Mouse (Mus musculus) neural tube, embryonic 11.5 days (tissue): ENCODE measurements at regions not wholly inside any gene's neighbourhood (a gene's known extent, or its start where the extent isn't known, plus 50 kb on each side); places are given as distances from the start of the nearest gene placed in this dataset.

ENCODE experiments used
- ATAC-seq: fragments of 200-750 bp; cut with Nextera tagmentation; 2 replicates; pipeline ENCODE4 v1.8.0; 2017; ENCODE audit warnings: moderate number of reproducible peaks, mild to moderate bottlenecking, moderate TSS enrichment, moderate library complexity; ENCODE audit not compliant: insufficient read depth, low FRiP score, low TSS enrichment
- DNase-seq: peaks from one replicate; pipeline ENCODE4 v3.0.0-alpha.2; 2015; ENCODE audit warnings: low spot score
- H3K27ac ChIP-seq: fragments of 300-500 bp; sonication (generic); 2 replicates; pipeline ENCODE4 v1.5.1; 2014; ENCODE audit warnings: low read depth, mild to moderate bottlenecking, low read length
- H3K27me3 ChIP-seq: fragments of 300-500 bp; sonication (generic); 2 replicates; pipeline ENCODE4 v1.6.1; 2014; ENCODE audit warnings: mild to moderate bottlenecking, low read length, mixed read lengths; ENCODE audit not compliant: control insufficient read depth, insufficient read depth
- H3K36me3 ChIP-seq: fragments of 300-500 bp; sonication (generic); 2 replicates; pipeline ENCODE4 v1.6.1; 2014; ENCODE audit warnings: mild to moderate bottlenecking, low read length, moderate library complexity, mixed read lengths; ENCODE audit not compliant: control insufficient read depth, insufficient read depth
- H3K4me1 ChIP-seq: fragments of 300-500 bp; sonication (generic); 2 replicates; pipeline ENCODE4 v1.6.1; 2014; ENCODE audit warnings: low read length, mixed read lengths; ENCODE audit not compliant: control insufficient read depth, insufficient read depth
- H3K4me2 ChIP-seq: fragments of 300-500 bp; sonication (generic); 2 replicates; pipeline ENCODE4 v1.6.1; 2014; ENCODE audit warnings: low read depth, mild to moderate bottlenecking, moderate library complexity
- H3K4me3 ChIP-seq: fragments of 300-500 bp; sonication (generic); 2 replicates; pipeline ENCODE4 v1.5.1; 2014; ENCODE audit warnings: low read depth, low read length
- H3K9ac ChIP-seq: fragments of 300-500 bp; sonication (generic); 2 replicates; pipeline ENCODE4 v1.6.1; 2014; ENCODE audit warnings: mild to moderate bottlenecking, low read length
- H3K9me3 ChIP-seq: fragments of 300-500 bp; sonication (generic); 2 replicates; pipeline ENCODE4 v1.6.1; 2016; ENCODE audit warnings: low read length; ENCODE audit not compliant: control insufficient read depth
- WGBS: fragments of 180-500 bp; shearing (Covaris S2); extraction: QIAGEN DNeasy Blood & Tissue Kit; methylation state at CpG from one replicate; pipeline ENCODE4 v1.1.7; 2014; 5-methylcytosine and 5-hydroxymethylcytosine counted together

- Histone ChIP-seq H3K4me3 (no peak overlapping the region), H3K27me3 (no peaks in the 10 kb centered on the region), H3K4me2 (no peak overlapping the region), H3K9ac (no peak overlapping the region), H3K9me3 (no peaks in the 10 kb centered on the region), H3K4me1 (no peaks in the 10 kb centered on the region), H3K27ac (no peak overlapping the region), H3K36me3 (no peaks in the 10 kb centered on the region)
- DNase-seq = no peak
- no peak for ATAC-seq
- WGBS = 84% methylated on average over 5 of the region's 5 CpGs
These were observed 58.6 kb upstream of the Grip1 start for GRCm38 (mm10) chr10:119395048-119395447.

- no peak overlapping the region for H3K4me3 ChIP-seq
- H3K27ac ChIP-seq = no peak overlapping the region
- H3K4me2 ChIP-seq = no peak overlapping the region
- no peak for DNase-seq
- no peaks in the 10 kb centered on the region for H3K4me1 ChIP-seq
- H3K36me3 ChIP-seq = no peaks in the 10 kb centered on the region
- H3K9ac ChIP-seq = no peak overlapping the region
- H3K27me3 ChIP-seq = no peaks in the 10 kb centered on the region
- no peaks in the 10 kb centered on the region for H3K9me3 ChIP-seq
- no peak for ATAC-seq
- 93% methylated on average over 3 of the region's 3 CpGs for WGBS
These were observed 65.7 kb upstream of the Grip1 start for GRCm38 (mm10) chr10:119387924-119388323.

- DNase-seq (no peak), ATAC-seq (no peak)
- Histone ChIP-seq H3K4me3 (no peak overlapping the region), H3K9ac (no peak overlapping the region), H3K36me3 (no peaks in the 10 kb centered on the region), H3K27me3 (no peaks in the 10 kb centered on the region), H3K9me3 (no peaks in the 10 kb centered on the region), H3K4me1 (no peaks in the 10 kb centered on the region), H3K27ac (no peak overlapping the region), H3K4me2 (no peak overlapping the region)
- WGBS = 90% methylated on average over 11 of the region's 11 CpGs
These were observed 71.4 kb upstream of the Grip1 start for GRCm38 (mm10) chr10:119382257-119382656.

GRCm38 (mm10) chr10:119368566-119368965 is 85.1 kb upstream of the Grip1 start:
- Histone ChIP-seq H3K27me3 (no peaks in the 10 kb centered on the region), H3K27ac (no peak overlapping the region), H3K4me3 (no peak overlapping the region), H3K4me2 (no peak overlapping the region), H3K9me3 (no peaks in the 10 kb centered on the region), H3K9ac (no peak overlapping the region), H3K4me1 (no peaks in the 10 kb centered on the region), H3K36me3 (no peaks in the 10 kb centered on the region)
- WGBS = 81% methylated on average over 5 of the region's 5 CpGs
- no peak for DNase-seq
- ATAC-seq = no peak

- Histone ChIP-seq H3K27me3 (no peaks in the 10 kb centered on the region), H3K36me3 (no peaks in the 10 kb centered on the region), H3K4me2 (no peak overlapping the region), H3K9ac (no peak overlapping the region), H3K9me3 (no peaks in the 10 kb centered on the region), H3K4me3 (no peak overlapping the region), H3K27ac (no peak overlapping the region), H3K4me1 (no peaks in the 10 kb centered on the region)
- DNase-seq (peak; percentile 53), ATAC-seq (no peak)
- WGBS = 44% methylated on average over 3 of the region's 3 CpGs
These were observed 90.0 kb upstream of the Grip1 start for GRCm38 (mm10) chr10:119363616-119364015.

- no peak for ATAC-seq
- 81% methylated on average over 7 of the region's 7 CpGs for WGBS
- Histone ChIP-seq H3K4me1 (no peaks in the 10 kb centered on the region), H3K27ac (no peak overlapping the region), H3K27me3 (no peaks in the 10 kb centered on the region), H3K4me2 (no peak overlapping the region), H3K4me3 (no peak overlapping the region), H3K9ac (no peak overlapping the region), H3K36me3 (no peaks in the 10 kb centered on the region), H3K9me3 (no peaks in the 10 kb centered on the region)
- DNase-seq = no peak
These were observed 94.8 kb upstream of the Grip1 start for GRCm38 (mm10) chr10:119358730-119359292.

GRCm38 (mm10) chr10:119342317-119343114 is 102.7 kb upstream of the Cand1 start:
- Histone ChIP-seq H3K4me1 (no peaks in the 10 kb centered on the region), H3K27me3 (no peaks in the 10 kb centered on the region), H3K27ac (no peak overlapping the region), H3K9ac (no peak overlapping the region), H3K9me3 (no peaks in the 10 kb centered on the region), H3K36me3 (no peaks in the 10 kb centered on the region), H3K4me2 (no peak overlapping the region), H3K4me3 (no peak overlapping the region)
- DNase-seq (no peak), ATAC-seq (no peak)
- 79% methylated on average over 13 of the region's 13 CpGs for WGBS

- no peaks in the 10 kb centered on the region for H3K36me3 ChIP-seq
- H3K9me3 ChIP-seq = no peaks in the 10 kb centered on the region
- no peaks in the 10 kb centered on the region for H3K27me3 ChIP-seq
- no peak overlapping the region for H3K4me3 ChIP-seq
- 71% methylated on average over 8 of the region's 8 CpGs for WGBS
- no peak overlapping the region for H3K9ac ChIP-seq
- no peak overlapping the region for H3K4me2 ChIP-seq
- no peaks in the 10 kb centered on the region for H3K4me1 ChIP-seq
- no peak overlapping the region for H3K27ac ChIP-seq
- DNase-seq (no peak), ATAC-seq (no peak)
These were observed 100.5 kb upstream of the Cand1 start for GRCm38 (mm10) chr10:119340323-119340722.

- Histone ChIP-seq H3K9ac (no peak overlapping the region), H3K4me3 (no peak overlapping the region), H3K4me2 (no peak overlapping the region), H3K27ac (no peak overlapping the region), H3K4me1 (no peaks in the 10 kb centered on the region), H3K36me3 (no peaks in the 10 kb centered on the region), H3K27me3 (no peaks in the 10 kb centered on the region), H3K9me3 (no peaks in the 10 kb centered on the region)
- 45% methylated on average over 6 of the region's 6 CpGs for WGBS
- ATAC-seq (no peak), DNase-seq (no peak)
These were observed 87.1 kb upstream of the Cand1 start for GRCm38 (mm10) chr10:119326912-119327311.
